Mouse (Mus musculus): ENCODE measurements around the gene Utp15. TPM values are rescaled to one million over a fixed set of nuclear protein-coding genes. Genes with fewer than 3 reads are reported as not detected.
A peak's percentile ranks its signal among the peaks of the same experiment; 100 is the strongest.

Gene Utp15
- total and polyA plus RNA-seq, 3 experiments = 2.5 to 18.7 (median 16.1) TPM

- DNase-seq = no peak
Measured at GRCm38 (mm10) chr13:98249594-98249993, 13.2 kb downstream of the Utp15 start.

- no peak for DNase-seq
Measured at GRCm38 (mm10) chr13:98245386-98245785, 17.5 kb downstream of the Utp15 start.

- peak; percentile 32 for DNase-seq
Measured at GRCm38 (mm10) chr13:98244571-98245350, 18.1 kb downstream of the Utp15 start.

GRCm38 (mm10) chr13:98241531-98242282, 21.1 kb downstream of the Utp15 start:
- DNase-seq = peak; percentile 76

GRCm38 (mm10) chr13:98239978-98240641, 22.7 kb downstream of the Utp15 start:
- DNase-seq = peak; percentile 59

GRCm38 (mm10) chr13:98235451-98235850, 27.4 kb downstream of the Utp15 start:
- no peak for DNase-seq

- no peak for DNase-seq
Measured at GRCm38 (mm10) chr13:98230511-98230910, 32.3 kb downstream of the Utp15 start.

- DNase-seq = no peak
Measured at GRCm38 (mm10) chr13:98226225-98226624, 36.6 kb downstream of the Utp15 start.

- DNase-seq = peak; percentile 27
Measured at GRCm38 (mm10) chr13:98222848-98223247, 40.0 kb downstream of the Utp15 start.

- no peak for DNase-seq
Measured at GRCm38 (mm10) chr13:98210137-98210536, 52.7 kb downstream of the Utp15 start.

GRCm38 (mm10) chr13:98208842-98209241, 54.0 kb downstream of the Utp15 start:
- no peak for DNase-seq

GRCm38 (mm10) chr13:98206546-98206870, 56.3 kb downstream of the Utp15 start:
- no peak for DNase-seq

- peak; percentile 88 for DNase-seq
Measured at GRCm38 (mm10) chr13:98205771-98206545, 56.9 kb downstream of the Utp15 start, which contains the start of gene Arhgef28. Gene Arhgef28, minus strand, starts transcription at chr13:98206439.

- DNase-seq = no peak
Measured at GRCm38 (mm10) chr13:98205111-98205510, 57.7 kb downstream of the Utp15 start.

GRCm38 (mm10) chr13:98204371-98204770, 58.5 kb downstream of the Utp15 start:
- DNase-seq = no peak

GRCm38 (mm10) chr13:98201436-98201835, 61.4 kb downstream of the Utp15 start:
- DNase-seq = peak; percentile 26

Other genes starting within 250 kb of the Utp15 start
- gene Arhgef28, start 56.6 kb downstream of the Utp15 start, total RNA-seq (2021) = 10 to 100 TPM; 14.2 to 23.9 TPM
- gene Arhgef28, start 56.6 kb downstream of the Utp15 start, polyA plus RNA-seq (2012; rRNA removed) = 4.0 and 5.3 TPM in 2 replicates
- gene Ankra2, start within 50 bp of the Utp15 start, total RNA-seq (2021) = 10 to 100 TPM; 22.0 to 24.7 TPM
- gene Ankra2, start within 50 bp of the Utp15 start, polyA plus RNA-seq (2012; rRNA removed) = 12.2 and 15.4 TPM in 2 replicates
- not detected for gene Gm21976, start 16.8 kb upstream of the Utp15 start, total RNA-seq (2021)
- not detected in 2 replicates for gene Gm21976, start 16.8 kb upstream of the Utp15 start, polyA plus RNA-seq (2012; rRNA removed)
- 100 to 1,000 TPM; 331 to 381 TPM for gene Btf3, start 54.0 kb upstream of the Utp15 start, total RNA-seq (2021)
- 20.2 and 21.6 TPM in 2 replicates for gene Btf3, start 54.0 kb upstream of the Utp15 start, polyA plus RNA-seq (2012; rRNA removed)
- 1 to 10 TPM in 1 of 2 experiments, under 1 TPM in 1; 0.26 to 1.4 TPM for gene Foxd1, start 91.2 kb upstream of the Utp15 start, total RNA-seq (2021)
- 1.6 and 2.5 TPM in 2 replicates for gene Foxd1, start 91.2 kb upstream of the Utp15 start, polyA plus RNA-seq (2012; rRNA removed)
- not detected for gene Gm10320, start 229.0 kb upstream of the Utp15 start, total RNA-seq (2021)
- 1.3 and 1.9 TPM in 2 replicates for gene Gm10320, start 229.0 kb upstream of the Utp15 start, polyA plus RNA-seq (2012; rRNA removed)

Data from adrenal gland, adult 2 months (tissue).